Mouse (Mus musculus): ENCODE measurements around the gene Tfap4.

DNA sequence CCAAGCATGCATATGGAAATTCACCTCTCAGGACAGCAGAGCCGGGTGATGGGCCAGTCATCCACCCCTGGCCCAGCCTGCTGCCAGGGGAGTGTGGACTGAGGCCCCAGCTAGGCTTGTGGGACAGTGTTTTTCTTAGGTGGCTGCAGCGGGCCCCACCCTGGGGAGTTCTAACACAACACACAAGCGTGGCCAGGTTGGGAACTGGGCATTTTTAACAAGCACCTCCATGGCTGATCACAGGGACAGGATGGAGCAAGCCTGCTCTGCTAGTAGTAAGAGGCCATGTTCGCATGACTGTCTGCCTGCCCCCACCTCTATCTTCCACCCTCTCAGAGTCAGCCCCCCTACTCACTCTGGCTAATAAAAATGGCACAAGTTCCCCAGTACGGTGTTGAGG, 38.4 kb upstream of the Tfap4 start:
- TF ChIP-seq CTCF (IDR thresholded peaks at IDR 0.05; ENCODE audit: control insufficient read depth, insufficient read depth, insufficient read length) = no peak
- TF ChIP-seq MYOG (IDR thresholded peaks at IDR 0.05; ENCODE audit: control insufficient read depth, extremely low read depth, insufficient read length) = no peak

Measured in C2C12 (cell line).